Mouse (Mus musculus): ENCODE measurements around the gene Mmp24. TPM values are rescaled to one million over a fixed set of nuclear protein-coding genes. Genes with fewer than 3 reads are reported as not detected.

Mmp24 gene
- not detected for polyA plus RNA-seq (2017; shearing (Covaris generic))

GRCm38 (mm10) chr2:155774927-155775684 lies at the start of gene Mmp24:
Gene Mmp24 (plus strand): TSS chr2:155775342.

DNA sequence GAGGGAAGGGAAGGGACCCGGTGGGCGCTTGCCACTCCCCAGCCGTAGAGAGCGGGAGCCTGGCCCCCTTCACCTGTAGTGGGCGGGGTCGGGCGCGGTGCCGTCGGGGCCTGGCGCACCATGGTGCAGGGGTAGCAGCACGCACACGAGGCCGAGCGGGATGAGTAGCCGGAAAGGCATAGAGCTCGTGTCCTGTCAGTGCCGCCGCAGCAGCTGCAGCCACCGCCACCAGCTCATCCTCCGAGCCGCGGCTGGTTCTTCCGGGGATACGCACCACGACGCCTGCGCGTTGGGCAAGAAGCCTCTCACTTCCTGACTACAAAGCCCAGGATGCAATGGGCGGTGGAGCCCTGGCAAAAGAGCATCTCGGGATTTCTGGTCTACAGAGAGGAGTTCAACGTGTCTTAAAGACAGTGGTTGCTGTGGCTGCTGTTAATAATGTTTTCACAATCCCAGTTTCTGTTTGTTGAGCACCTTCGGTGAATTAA lies 45.9 kb upstream of the Mmp24 start, which contains the start of gene Edem2:
TSS of gene Edem2 (minus strand) at position 318 of the 488 bp plus-strand sequence.

GRCm38 (mm10) chr2:155735766-155736165 lies 39.4 kb upstream of the Mmp24 start, which contains the start of gene Gm17581:
Gene Gm17581 (minus strand): TSS chr2:155735866.

GRCm38 (mm10) chr2:155751014-155751786 lies 23.9 kb upstream of the Mmp24 start, which contains the start of gene Procr:
Gene Procr (plus strand): TSS chr2:155751117.

DNA sequence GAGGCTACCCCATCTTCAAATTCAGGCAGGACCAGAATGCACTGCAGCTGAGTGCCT lies 44.1 kb downstream of the Mmp24 start, which contains the start of gene BC029722:
TSS of gene BC029722 (minus strand) at position 35 of the 57 bp plus-strand sequence.

GRCm38 (mm10) chr2:155826630-155827424 lies 51.7 kb downstream of the Mmp24 start, which contains the start of gene Eif6:
Gene Eif6 (minus strand): TSS chr2:155826925.

DNA sequence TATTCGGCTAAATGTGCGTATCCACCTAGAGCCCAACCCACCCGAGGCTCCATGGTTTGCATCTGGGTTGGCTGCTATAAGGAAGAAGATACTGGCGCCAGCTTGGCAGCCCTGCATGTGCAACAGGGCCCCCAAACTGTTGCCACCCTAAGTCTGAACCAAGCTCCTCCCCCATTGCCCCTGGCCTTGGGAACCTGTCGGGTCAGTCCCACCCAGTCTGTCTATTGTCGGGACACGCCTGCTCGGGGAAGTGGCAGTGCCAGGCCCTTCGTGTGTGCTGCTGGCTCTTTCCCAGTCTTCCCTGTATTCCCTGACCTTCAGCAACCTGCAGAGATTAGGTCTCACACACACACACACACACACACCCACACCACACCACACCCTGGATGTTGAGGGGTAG lies 59.6 kb downstream of the Mmp24 start, which contains the start of gene Fam83c:
TSS of gene Fam83c (minus strand) at position 123 of the 400 bp plus-strand sequence.

Other genes starting within 250 kb of the Mmp24 start
- gene Gss, start 182.5 kb upstream of the Mmp24 start, polyA plus RNA-seq (2017; shearing (Covaris generic)), result 11.5 TPM
- gene Myh7b, start 164.1 kb upstream of the Mmp24 start, polyA plus RNA-seq (2017; shearing (Covaris generic)), result 0.32 TPM
- gene Trpc4ap, start 83.0 kb upstream of the Mmp24 start, polyA plus RNA-seq (2017; shearing (Covaris generic)), result 388 TPM
- gene Edem2, start 45.9 kb upstream of the Mmp24 start, polyA plus RNA-seq (2017; shearing (Covaris generic)), result 82.9 TPM
- not detected for gene Gm17581, start 39.5 kb upstream of the Mmp24 start, polyA plus RNA-seq (2017; shearing (Covaris generic))
- gene Procr, start 24.2 kb upstream of the Mmp24 start, polyA plus RNA-seq (2017; shearing (Covaris generic)), result not detected
- gene BC029722, start 44.1 kb downstream of the Mmp24 start, polyA plus RNA-seq (2017; shearing (Covaris generic)), result 50.2 TPM
- 210 TPM for gene Eif6, start 51.6 kb downstream of the Mmp24 start, polyA plus RNA-seq (2017; shearing (Covaris generic))
- not detected for gene Fam83c, start 59.5 kb downstream of the Mmp24 start, polyA plus RNA-seq (2017; shearing (Covaris generic))
- gene Uqcc1, start 155.0 kb downstream of the Mmp24 start, polyA plus RNA-seq (2017; shearing (Covaris generic)), result 40.2 TPM
- not detected for gene Gm15557, start 165.4 kb downstream of the Mmp24 start, polyA plus RNA-seq (2017; shearing (Covaris generic))
- not detected for gene Gdf5, start 170.0 kb downstream of the Mmp24 start, polyA plus RNA-seq (2017; shearing (Covaris generic))
- 31.9 TPM for gene Cep250, start 181.1 kb downstream of the Mmp24 start, polyA plus RNA-seq (2017; shearing (Covaris generic))
- 1.2 TPM for gene 6430550D23Rik, start 232.6 kb downstream of the Mmp24 start, polyA plus RNA-seq (2017; shearing (Covaris generic))
- 138 TPM for gene Ergic3, start 232.7 kb downstream of the Mmp24 start, polyA plus RNA-seq (2017; shearing (Covaris generic))